Mouse (Mus musculus) CH12.LX (cell line): ENCODE measurements around the gene Dpf1. TPM values are rescaled to one million over a fixed set of nuclear protein-coding genes. Genes with fewer than 3 reads are reported as not detected.

Experiments
- DNase-seq: peaks from one replicate; pipeline ENCODE4 v3.0.0-alpha.2; 2013; ENCODE audit errors: extremely low read depth
- H3K27ac ChIP-seq: 2 replicates; pipeline ENCODE4 v1.5.1; 2012; ENCODE audit warnings: low read depth, mild to moderate bottlenecking, control low read depth, moderate library complexity; ENCODE audit not compliant: insufficient read depth
- H3K27me3 ChIP-seq: replicated peaks from 2 replicates; pipeline ENCODE3; 2012; ENCODE audit warnings: inconsistent platforms
- H3K36me3 ChIP-seq, 2 experiments: replicated peaks in 1 of 2; 2 replicates each; pipeline versions ENCODE3 to v1.6.1; 2012; ENCODE audit warnings: inconsistent platforms in 1 of 2, low read length in 1 of 2, mild to moderate bottlenecking in 1 of 2, mixed read lengths in 1 of 2, moderate library complexity in 1 of 2; ENCODE audit not compliant: control insufficient read depth in 1 of 2, insufficient read depth in 1 of 2
- H3K4me1 ChIP-seq, 2 experiments: 2 replicates each; pipeline ENCODE4 v1.6.1; 2012; ENCODE audit warnings: inconsistent platforms in 1 of 2, moderate library complexity in 1 of 2; ENCODE audit not compliant: insufficient read depth in 2 of 2, control insufficient read depth in 1 of 2
- H3K4me2 ChIP-seq: 2 replicates; pipeline ENCODE4 v1.6.1; 2012; ENCODE audit warnings: low read depth, mild to moderate bottlenecking, control low read depth; ENCODE audit not compliant: poor library complexity, insufficient read depth, severe bottlenecking
- H3K4me3 ChIP-seq, 3 experiments: fragments of 150-350 bp in 1 of 3; sonication (generic) in 1 of 3; replicated peaks in 1 of 3; 2 replicates each; pipeline versions ENCODE3 to v1.5.1; 2011 to 2012; ENCODE audit warnings: low read depth in 2 of 3, low read length in 2 of 3, mild to moderate bottlenecking in 2 of 3, moderate library complexity in 2 of 3, control low read depth in 1 of 3, improper control_type of control experiment in 1 of 3, inconsistent platforms in 1 of 3, mixed read lengths in 1 of 3; ENCODE audit not compliant: poor library complexity in 1 of 3
- H3K79me2 ChIP-seq: replicated peaks from 2 replicates; pipeline ENCODE4 v1.6.1; 2012; ENCODE audit warnings: mild to moderate bottlenecking, moderate library complexity; ENCODE audit not compliant: control insufficient read depth, poor library complexity, insufficient read depth, severe bottlenecking; ENCODE audit errors: extremely low read depth
- H3K9ac ChIP-seq: 2 replicates; pipeline ENCODE4 v1.6.1; 2012; ENCODE audit warnings: low read depth, mild to moderate bottlenecking, control low read depth, moderate library complexity; ENCODE audit not compliant: insufficient read depth
- H3K9me3 ChIP-seq: replicated peaks from 2 replicates; pipeline ENCODE3; 2012; ENCODE audit warnings: low read length, inconsistent platforms, mixed read lengths
- BHLHE40 ChIP-seq: IDR thresholded peaks from 2 replicates; pipeline ENCODE4 v1.6.1; 2011; ENCODE audit warnings: mild to moderate bottlenecking, low read depth, low read length, improper control_type of control experiment
- CHD1 ChIP-seq: IDR thresholded peaks from 2 replicates; pipeline ENCODE4 v1.6.1; 2012; ENCODE audit warnings: low read depth, low read length, improper control_type of control experiment, inconsistent platforms
- CHD2 ChIP-seq: IDR thresholded peaks from 2 replicates; pipeline ENCODE4 v1.6.1; 2011; ENCODE audit warnings: low read length, improper control_type of control experiment
- CTCF ChIP-seq, 2 experiments: IDR thresholded peaks in 1 of 2; conservative IDR thresholded peaks in 1 of 2; 2 replicates each; pipeline ENCODE4 v1.5.1; 2011 to 2012; ENCODE audit warnings: low read depth in 2 of 2, low read length in 2 of 2, improper control_type of control experiment in 1 of 2, inconsistent platforms in 1 of 2, mild to moderate bottlenecking in 1 of 2, moderate library complexity in 1 of 2
- ELF1 ChIP-seq: IDR thresholded peaks from 2 replicates; pipeline ENCODE4 v1.6.1; 2014; ENCODE audit warnings: low read depth, mild to moderate bottlenecking, inconsistent platforms, low read length, improper control_type of control experiment
- EP300 ChIP-seq: IDR thresholded peaks from 2 replicates; pipeline ENCODE4 v1.6.1; 2011; ENCODE audit warnings: low read length, improper control_type of control experiment
- GABPA ChIP-seq: IDR thresholded peaks from 2 replicates; pipeline ENCODE4 v1.6.1; 2012; ENCODE audit warnings: low read depth, low read length, improper control_type of control experiment, inconsistent platforms; ENCODE audit not compliant: insufficient replicate concordance
- HCFC1 ChIP-seq: IDR thresholded peaks from 2 replicates; pipeline ENCODE4 v1.6.1; 2012; ENCODE audit warnings: low read depth, mild to moderate bottlenecking, inconsistent platforms, low read length, improper control_type of control experiment
- IRF4 ChIP-seq: IDR thresholded peaks from 2 replicates; pipeline ENCODE4 v1.6.1; 2014; ENCODE audit warnings: low read depth, mild to moderate bottlenecking, inconsistent platforms, low read length, improper control_type of control experiment
- JUN ChIP-seq: IDR thresholded peaks from 2 replicates; pipeline ENCODE4 v1.6.1; 2011; ENCODE audit warnings: low read depth, mild to moderate bottlenecking, low read length, improper control_type of control experiment, moderate library complexity; ENCODE audit not compliant: insufficient read depth
- JUND ChIP-seq: conservative IDR thresholded peaks from 2 replicates; pipeline ENCODE4 v1.6.1; 2011; ENCODE audit warnings: low read depth, low read length, improper control_type of control experiment
- MAZ ChIP-seq: IDR thresholded peaks from 2 replicates; pipeline ENCODE4 v1.6.1; 2012; ENCODE audit warnings: low read depth, mild to moderate bottlenecking, inconsistent platforms, low read length, improper control_type of control experiment, moderate library complexity
- NELFE ChIP-seq: IDR thresholded peaks from 2 replicates; pipeline ENCODE4 v1.6.1; 2011; ENCODE audit warnings: low read depth, low read length, improper control_type of control experiment
- NRF1 ChIP-seq: IDR thresholded peaks from 2 replicates; pipeline ENCODE4 v1.6.1; 2014; ENCODE audit warnings: low read depth, mild to moderate bottlenecking, inconsistent platforms, low read length, improper control_type of control experiment, moderate library complexity
- PAX5 ChIP-seq: IDR thresholded peaks from 2 replicates; pipeline ENCODE4 v1.6.1; 2012; ENCODE audit warnings: low read length, inconsistent platforms, mixed read lengths
- POLR2A ChIP-seq: IDR thresholded peaks from 2 replicates; pipeline ENCODE4 v1.6.1; 2011; ENCODE audit warnings: low read depth, mild to moderate bottlenecking, improper control_type of control experiment, low read length
- POLR2AphosphoS2 ChIP-seq: IDR thresholded peaks from 2 replicates; pipeline ENCODE4 v1.6.1; 2011; ENCODE audit warnings: low read depth, low read length, improper control_type of control experiment
- RAD21 ChIP-seq: IDR thresholded peaks from 2 replicates; pipeline ENCODE4 v1.6.1; 2011; ENCODE audit warnings: low read depth, mild to moderate bottlenecking, low read length, improper control_type of control experiment, moderate library complexity
- RCOR1 ChIP-seq: conservative IDR thresholded peaks from 2 replicates; pipeline ENCODE4 v1.6.1; 2012; ENCODE audit warnings: low read depth, mild to moderate bottlenecking, inconsistent platforms, low read length, improper control_type of control experiment
- SIN3A ChIP-seq: IDR thresholded peaks from 2 replicates; pipeline ENCODE4 v1.6.1; 2012; ENCODE audit warnings: low read length, improper control_type of control experiment, inconsistent platforms
- SMC3 ChIP-seq: IDR thresholded peaks from 2 replicates; pipeline ENCODE4 v1.6.1; 2011; ENCODE audit warnings: low read depth, low read length, improper control_type of control experiment
- USF2 ChIP-seq: conservative IDR thresholded peaks from 2 replicates; pipeline ENCODE4 v1.6.1; 2011; ENCODE audit warnings: low read depth, low read length, improper control_type of control experiment
- ZMIZ1 ChIP-seq: IDR thresholded peaks from 2 replicates; pipeline ENCODE4 v1.6.1; 2012; ENCODE audit warnings: low read depth, mild to moderate bottlenecking, inconsistent platforms, low read length, improper control_type of control experiment
- ZNF384 ChIP-seq: IDR thresholded peaks from 2 replicates; pipeline ENCODE4 v1.6.1; 2012; ENCODE audit warnings: low read depth, low read length, improper control_type of control experiment, inconsistent platforms
- dilution Hi-C: fragments of 300-500 bp; cut with MboI; formaldehyde crosslinking; loops from 2 replicates; pipeline ENCODE4 v1.14.3; 2020; ENCODE audit warnings: low sequenced_read_pairs; ENCODE audit not compliant: extremely low pct_unique_long_range_greater_than_20kb, extremely low pct_ligation_motif_present
- in situ Hi-C: fragments of 300-500 bp; cut with MboI; formaldehyde crosslinking; loops from 3 replicates; pipeline ENCODE4 v1.14.3; 2019; ENCODE audit warnings: low sequenced_read_pairs, low pct_ligation_motif_present, low pct_unique_long_range_greater_than_20kb, mixed read lengths
- polyA plus RNA-seq: library from polyadenylated mRNA; unstranded; fragments of >175 nt; gene quantifications from 2 replicates; pipeline ENCODE4 v1.2.1, GENCODE M21; 2012; ENCODE audit warnings: low read depth; ENCODE audit not compliant: insufficient read length
- total RNA-seq, 2 experiments: library from RNA; depleted of rRNA; stranded (reverse); fragments of 300-350 nt in 1 of 2; fragments of >200 nt in 1 of 2; gene quantifications; 2 replicates each; pipeline ENCODE4 v1.2.3; 2012 to 2014

Dpf1 gene
- total and polyA plus RNA-seq, 3 experiments = 0.38 to 3.0 (median 0.97) TPM

GRCm38 (mm10) chr7:29364052-29364451 is 60.3 kb downstream of the Dpf1 start:
- H3K27ac ChIP-seq = no peak overlapping the region
- no peaks in the 10 kb centered on the region for H3K27me3 ChIP-seq
- H3K9ac ChIP-seq = no peak overlapping the region
- H3K4me1 ChIP-seq = 0 out of 4 replicates have a peak, but pooled peaks cover 0 to 4% of the 10 kb centered on the region in 2 experiments
- no peak overlapping the region for H3K4me2 ChIP-seq
- in situ Hi-C loops = no loop called here
- no peaks in the 10 kb centered on the region for H3K9me3 ChIP-seq
- H3K36me3 ChIP-seq = peaks cover 0 to 33% of the 10 kb centered on the region in 2 experiments
- dilution Hi-C loops = no loop called here
- no peak for TF ChIP-seq NRF1
- TF ChIP-seq CTCF (conservative IDR thresholded peaks at IDR 0.05 in 1 of 2, IDR thresholded peaks at IDR 0.05 in 1 of 2; ENCODE audit: low read depth in 2 of 2, low read length in 2 of 2) = peak in 1 of 2 experiments; percentile 68; a peak in 2 of 4 replicates
- no peak for TF ChIP-seq IRF4
- TF ChIP-seq POLR2AphosphoS2 = no peak
- TF ChIP-seq ZMIZ1 = no peak
- no peak for TF ChIP-seq ZNF384
- no peak for TF ChIP-seq RCOR1
- peak; percentile 61 for TF ChIP-seq RAD21
- no peak for TF ChIP-seq JUN
- no peak for TF ChIP-seq MAZ
- TF ChIP-seq PAX5 = no peak
- no peak for TF ChIP-seq USF2
- no peak for TF ChIP-seq CHD1
- TF ChIP-seq NELFE = no peak
- no peak for TF ChIP-seq GABPA
- no peak for TF ChIP-seq HCFC1
- no peak for TF ChIP-seq BHLHE40
- TF ChIP-seq SMC3 = peak; percentile 28
- TF ChIP-seq POLR2A = no peak
- no peak for TF ChIP-seq ELF1
- no peak for TF ChIP-seq CHD2
- TF ChIP-seq SIN3A = no peak
- no peak for TF ChIP-seq EP300
- no peak for TF ChIP-seq JUND
- DNase-seq = peak; percentile 20
- H3K4me3 ChIP-seq = no peak overlapping the region
- no peaks in the 10 kb centered on the region for H3K79me2 ChIP-seq
